Mouse (Mus musculus): Measurements from ENCODE around the gene Arl4c.

The Arl4c gene

DNA sequence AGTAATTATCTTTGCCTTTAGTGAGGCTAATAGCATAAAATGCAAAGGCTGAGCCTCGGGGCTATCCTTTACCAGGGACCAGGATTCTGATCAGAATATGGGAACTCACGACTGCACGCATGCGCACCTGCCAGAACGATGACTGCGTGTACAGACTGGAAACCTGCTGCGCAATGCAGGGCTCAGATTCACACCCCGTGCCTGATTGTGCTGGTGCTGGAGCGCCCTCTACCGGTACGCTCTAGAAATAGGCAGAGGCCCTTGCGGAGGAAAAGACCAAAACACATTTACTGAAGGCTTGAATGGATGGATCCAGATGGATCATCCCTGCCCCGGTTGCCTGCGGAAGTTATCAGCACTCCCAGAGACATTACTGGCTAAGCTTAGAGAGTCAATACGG, 3.8 kb upstream of the Arl4c start:
- in situ Hi-C loops (cut with MboI; ENCODE audit: unreplicated experiment in 2 of 2): loop anchor here (5.0 to 25.0 kb wide), 3 partner anchors 143 to 1882 kb away; no protein-coding TSS in a partner anchor

GRCm38 (mm10) chr1:88705050-88705449, 3.0 kb upstream of the Arl4c start:
- in situ Hi-C loops (cut with MboI; ENCODE audit: unreplicated experiment in 2 of 2): loop anchor here (5.0 to 25.0 kb wide), 3 partner anchors 143 to 1882 kb away; no protein-coding TSS in a partner anchor

GRCm38 (mm10) chr1:88700961-88701861, 810 bp downstream of the Arl4c start:
- in situ Hi-C loops (cut with MboI; ENCODE audit: unreplicated experiment in 2 of 2): loop anchor here (5.0 to 25.0 kb wide), 3 partner anchors 139 to 1886 kb away; no protein-coding TSS in a partner anchor

GRCm38 (mm10) chr1:88699856-88700791, 1.9 kb downstream of the Arl4c start:
- in situ Hi-C loops (cut with MboI; ENCODE audit: unreplicated experiment in 2 of 2): loop anchor here (5.0 to 25.0 kb wide), 3 partner anchors 138 to 1887 kb away; no protein-coding TSS in a partner anchor

DNA sequence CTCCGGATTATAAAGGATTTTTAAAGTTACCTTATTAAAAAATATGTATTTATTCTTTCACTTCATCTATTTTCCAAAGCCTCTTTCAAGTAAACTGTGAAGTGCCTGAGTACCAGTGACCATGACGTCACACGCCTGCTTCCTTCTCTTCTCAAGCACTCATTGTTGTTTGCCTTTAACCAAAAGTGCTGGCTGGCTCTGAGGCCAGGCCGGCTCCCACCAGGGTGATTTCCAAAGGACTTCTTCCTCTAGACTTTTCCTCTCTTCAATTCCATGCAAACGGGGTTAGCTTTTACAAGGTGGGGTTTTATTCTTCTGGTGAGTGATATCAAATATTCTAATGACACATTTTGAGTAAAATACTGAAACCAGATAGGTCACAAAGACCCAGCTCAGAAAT, 2.6 kb downstream of the Arl4c start:
- in situ Hi-C loops (cut with MboI; ENCODE audit: unreplicated experiment in 2 of 2): no loop called here

DNA sequence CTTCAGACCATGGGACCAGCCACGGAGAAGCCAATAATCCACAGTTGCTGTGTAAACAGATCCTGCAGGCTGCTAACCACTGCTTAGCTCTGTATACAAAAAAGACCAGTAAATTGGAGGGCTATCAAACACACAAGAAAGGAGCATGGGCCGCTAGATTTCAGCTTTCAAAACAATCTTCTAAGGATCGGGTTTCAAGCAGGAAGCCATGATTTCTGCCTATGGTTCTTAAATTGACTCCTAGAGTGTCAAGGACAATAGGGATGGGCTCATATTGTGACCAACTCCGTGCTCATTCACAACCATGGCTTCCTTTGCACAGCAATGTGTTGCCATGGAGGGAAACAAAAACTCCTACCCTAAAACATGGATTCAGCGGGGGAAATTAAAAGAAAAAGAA, 3.1 kb downstream of the Arl4c start:
- in situ Hi-C loops (cut with MboI; ENCODE audit: unreplicated experiment in 2 of 2): no loop called here

DNA sequence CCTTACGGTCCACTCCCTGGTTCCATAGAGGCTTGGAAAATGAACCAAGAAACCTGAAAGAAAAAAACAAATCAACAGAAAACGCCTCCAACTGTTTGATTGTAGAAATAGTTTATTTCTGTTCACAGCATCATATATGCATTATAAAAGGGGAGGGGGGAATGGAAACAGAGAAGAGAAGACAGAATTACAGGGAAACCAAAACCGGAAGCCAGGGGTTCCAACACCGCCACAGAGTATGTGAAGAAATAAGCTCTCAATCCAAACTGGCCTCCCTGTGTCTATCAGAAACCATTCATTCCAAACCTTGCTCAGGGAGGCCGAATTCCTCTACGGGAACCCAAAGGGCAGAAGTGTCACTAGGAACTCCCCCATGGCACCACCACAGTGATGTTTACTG, 3.9 kb downstream of the Arl4c start:
- in situ Hi-C loops (cut with MboI; ENCODE audit: unreplicated experiment in 2 of 2): no loop called here

DNA sequence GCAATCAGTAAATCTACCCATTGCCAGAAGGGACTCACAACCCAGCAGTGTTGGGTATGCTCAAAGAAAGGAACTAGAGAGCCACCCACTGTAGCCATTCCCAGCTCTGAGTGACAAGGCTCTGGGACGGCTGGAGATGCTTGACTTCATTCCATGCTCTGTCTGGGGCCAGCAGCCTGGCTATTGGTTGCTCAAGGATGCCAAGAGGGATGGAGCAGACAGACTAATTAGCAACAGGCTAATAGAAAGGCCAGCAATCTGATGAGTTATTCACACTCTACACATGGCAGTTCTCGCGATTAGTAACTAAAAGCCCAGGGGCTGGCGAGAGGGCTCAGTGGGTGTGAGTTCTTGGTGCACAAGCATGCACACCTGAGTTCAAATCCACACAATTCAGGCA, 5.6 kb downstream of the Arl4c start:
- in situ Hi-C loops (cut with MboI; ENCODE audit: unreplicated experiment in 2 of 2): no loop called here

DNA sequence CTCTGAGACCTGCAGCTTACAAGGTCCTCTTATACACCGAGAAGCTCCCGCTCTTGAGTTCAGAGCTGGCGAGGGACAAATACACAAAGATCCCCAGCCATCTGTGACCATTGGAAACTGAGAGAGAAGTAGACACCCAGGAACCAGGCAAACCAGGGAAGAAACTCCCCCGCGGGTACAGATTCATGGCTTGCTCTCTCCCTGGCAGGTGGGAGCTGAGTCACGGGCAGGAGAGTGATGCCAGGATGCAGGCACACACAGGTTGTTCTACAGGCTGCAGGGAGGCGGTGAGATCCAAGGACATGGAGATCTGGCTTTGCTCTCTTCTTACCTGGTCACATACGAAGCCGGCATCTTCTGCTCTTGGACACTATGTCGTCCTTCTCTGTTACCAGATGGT, 7.7 kb downstream of the Arl4c start:
- in situ Hi-C loops (cut with MboI; ENCODE audit: unreplicated experiment in 2 of 2): no loop called here

GRCm38 (mm10) chr1:88692293-88692827, 9.7 kb downstream of the Arl4c start:
- in situ Hi-C loops (cut with MboI; ENCODE audit: unreplicated experiment in 2 of 2): no loop called here

DNA sequence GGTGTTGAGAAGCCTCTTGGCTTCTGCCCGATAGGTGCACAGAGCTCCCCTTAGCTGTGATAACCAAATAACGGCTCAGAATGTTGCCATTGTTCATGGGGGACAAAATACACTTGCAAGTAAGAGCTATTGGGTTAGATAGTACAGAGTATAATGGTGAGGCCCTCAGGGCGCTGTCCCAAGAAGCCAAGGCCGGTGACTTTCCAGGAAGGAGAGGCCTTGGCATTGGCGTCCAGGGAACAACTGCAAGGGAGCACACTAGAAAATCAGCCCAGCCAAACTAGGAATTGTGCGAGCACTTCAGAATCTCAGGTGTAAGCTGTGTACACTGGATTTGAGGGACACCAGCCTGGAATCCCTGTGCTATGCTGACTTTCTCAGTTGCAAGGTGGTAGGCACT, 11.4 kb downstream of the Arl4c start:
- in situ Hi-C loops (cut with MboI; ENCODE audit: unreplicated experiment in 2 of 2): no loop called here

DNA sequence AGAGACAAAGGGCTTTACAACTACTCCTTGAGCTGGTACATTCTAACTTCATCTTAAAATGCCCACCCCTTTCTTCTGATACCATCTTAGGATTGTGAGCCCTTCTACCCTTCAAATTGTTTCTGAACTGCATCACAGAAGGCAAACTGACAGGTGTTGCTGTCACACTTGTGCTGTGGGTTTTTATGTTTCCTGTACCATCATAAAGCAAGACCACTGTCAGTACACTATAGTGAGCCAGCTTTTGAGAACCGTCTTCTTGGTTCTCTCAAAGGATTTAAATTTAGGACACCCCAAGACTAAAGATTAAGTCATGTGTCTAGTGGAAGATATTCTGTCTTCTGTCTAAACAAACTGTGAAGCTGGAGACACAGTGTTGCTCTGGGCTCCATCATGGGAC, 17.3 kb downstream of the Arl4c start:
- in situ Hi-C loops (cut with MboI; ENCODE audit: unreplicated experiment in 2 of 2): no loop called here

- in situ Hi-C loops (cut with MboI; ENCODE audit: unreplicated experiment in 2 of 2): no loop called here
These were observed 20.4 kb downstream of the Arl4c start for GRCm38 (mm10) chr1:88681596-88681995.

DNA sequence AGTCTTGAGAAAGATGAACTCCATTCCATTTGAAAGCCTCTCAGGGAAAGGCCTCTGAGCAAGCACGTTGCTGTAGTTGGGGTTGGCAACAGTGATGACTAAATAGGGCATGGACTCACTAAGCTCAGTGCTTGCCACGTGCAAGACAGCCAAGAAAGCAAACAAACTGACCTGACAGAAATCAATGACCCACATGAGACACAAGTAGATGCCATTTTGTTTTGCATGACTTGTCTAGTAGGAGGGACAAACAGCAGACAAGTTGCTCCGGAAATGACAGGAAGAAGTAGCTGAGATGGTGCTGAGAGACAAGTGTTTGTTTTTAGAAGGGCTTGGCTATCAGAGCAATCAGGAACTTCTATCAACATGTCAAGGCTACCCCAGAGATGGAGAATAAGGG, 21.2 kb downstream of the Arl4c start:
- in situ Hi-C loops (cut with MboI; ENCODE audit: unreplicated experiment in 2 of 2): no loop called here

GRCm38 (mm10) chr1:88678231-88678739, 23.7 kb downstream of the Arl4c start:
- in situ Hi-C loops (cut with MboI; ENCODE audit: unreplicated experiment in 2 of 2): no loop called here

DNA sequence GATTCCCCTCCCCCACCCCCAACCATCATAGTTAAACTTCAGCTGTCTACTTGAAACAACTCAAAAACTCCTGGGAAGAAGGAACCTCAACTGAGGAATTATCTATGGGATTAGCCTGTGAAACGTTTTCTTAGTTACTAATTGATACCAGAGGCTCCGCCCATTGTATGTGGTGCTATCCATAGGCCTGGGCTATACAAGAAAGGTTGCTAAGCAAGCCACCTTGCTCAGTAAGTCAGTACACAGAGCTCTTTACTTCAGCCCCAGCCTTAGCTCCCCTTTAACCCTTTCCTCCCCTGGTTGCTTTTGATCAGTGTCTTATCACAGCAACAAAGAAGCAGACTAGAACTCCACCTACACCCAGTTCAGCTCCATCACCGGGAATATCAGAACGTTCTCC, 31.2 kb downstream of the Arl4c start:
- in situ Hi-C loops (cut with MboI; ENCODE audit: unreplicated experiment in 2 of 2): no loop called here

GRCm38 (mm10) chr1:88668846-88669810, 32.9 kb downstream of the Arl4c start:
- in situ Hi-C loops (cut with MboI; ENCODE audit: unreplicated experiment in 2 of 2): no loop called here

- in situ Hi-C loops (cut with MboI; ENCODE audit: unreplicated experiment in 2 of 2): no loop called here
These were observed 33.7 kb downstream of the Arl4c start for GRCm38 (mm10) chr1:88668353-88668752.

DNA sequence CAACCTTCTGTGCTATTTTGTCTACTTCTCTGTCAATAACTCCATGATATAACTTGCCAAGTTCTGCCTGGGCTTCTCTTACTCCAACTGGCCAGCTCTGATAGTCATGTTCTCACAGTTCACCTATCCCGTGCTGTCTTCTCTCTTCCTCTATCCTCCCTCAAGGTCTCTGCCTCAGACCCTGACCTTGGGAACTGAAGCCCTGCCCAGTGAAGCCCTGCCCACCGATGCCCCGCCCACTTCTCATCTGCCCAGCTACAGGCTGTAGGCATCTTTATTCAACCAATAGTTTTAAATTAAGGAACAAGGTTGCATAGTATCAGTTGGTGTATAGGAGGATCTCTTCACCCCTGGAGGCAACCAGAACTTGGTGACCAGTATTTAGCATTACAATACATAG, 37.4 kb downstream of the Arl4c start:
- in situ Hi-C loops (cut with MboI; ENCODE audit: unreplicated experiment in 2 of 2): no loop called here

DNA sequence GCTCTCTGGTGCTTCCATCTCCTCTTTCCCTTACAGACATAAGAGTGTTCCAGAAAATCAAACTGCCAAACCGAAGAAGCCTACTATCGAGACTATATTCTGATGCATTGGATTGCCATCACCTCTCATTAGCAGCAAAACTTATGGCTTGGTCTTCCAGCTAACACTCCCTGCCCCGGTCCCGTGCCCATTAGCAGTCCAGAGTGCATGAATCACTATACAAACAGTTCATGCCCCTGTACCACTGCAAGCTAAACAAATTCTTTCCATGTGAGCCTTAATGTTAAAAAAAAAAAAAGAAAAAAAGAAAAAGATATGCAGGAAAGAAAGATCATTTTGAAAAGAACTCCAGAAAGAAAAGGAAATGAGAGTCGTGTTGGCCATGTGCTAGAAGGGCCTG, 39.3 kb downstream of the Arl4c start:
- in situ Hi-C loops (cut with MboI; ENCODE audit: unreplicated experiment in 2 of 2): no loop called here

Data from v-Abl transformed pro-B cells (cell line).